Mouse (Mus musculus): ENCODE data around the gene Tbc1d9b.
"Not testable (repeated sequence)": the region's sequence is repeated elsewhere in the genome, so short reads cannot be mapped to it uniquely, and the experiment has no call there.

The Tbc1d9b gene

GRCm38 (mm10) chr11:50138206-50138822 is 7.1 kb downstream of the Tbc1d9b start:
- no peak for DNase-seq (ENCODE audit: low read depth, low spot score)

- no peak for DNase-seq (ENCODE audit: low read depth, low spot score)
Observed at GRCm38 (mm10) chr11:50139571-50139970, 8.4 kb downstream of the Tbc1d9b start.

- DNase-seq (ENCODE audit: low read depth, low spot score): no peak
Observed at GRCm38 (mm10) chr11:50145529-50145928, 14.3 kb downstream of the Tbc1d9b start.

GRCm38 (mm10) chr11:50146121-50146520 is 14.9 kb downstream of the Tbc1d9b start:
- DNase-seq (ENCODE audit: low read depth, low spot score): no peak

- DNase-seq (ENCODE audit: low read depth, low spot score): no peak
Observed at GRCm38 (mm10) chr11:50147267-50147957, 16.2 kb downstream of the Tbc1d9b start.

- DNase-seq (ENCODE audit: low read depth, low spot score): no peak
Observed at GRCm38 (mm10) chr11:50147958-50148476, 16.8 kb downstream of the Tbc1d9b start.

- no peak for DNase-seq (ENCODE audit: low read depth, low spot score)
Observed at GRCm38 (mm10) chr11:50149200-50149599, 18.0 kb downstream of the Tbc1d9b start.

GRCm38 (mm10) chr11:50149603-50150150 is 18.5 kb downstream of the Tbc1d9b start:
- DNase-seq (ENCODE audit: low read depth, low spot score): no peak

- DNase-seq (ENCODE audit: low read depth, low spot score): no peak
Observed at GRCm38 (mm10) chr11:50151374-50151773, 20.2 kb downstream of the Tbc1d9b start.

- no peak for DNase-seq (ENCODE audit: low read depth, low spot score)
Observed at GRCm38 (mm10) chr11:50154166-50154565, 23.0 kb downstream of the Tbc1d9b start.

GRCm38 (mm10) chr11:50154777-50155520 is 23.8 kb downstream of the Tbc1d9b start:
- no peak for DNase-seq (ENCODE audit: low read depth, low spot score)

- no peak for DNase-seq (ENCODE audit: low read depth, low spot score)
Observed at GRCm38 (mm10) chr11:50155785-50156184, 24.6 kb downstream of the Tbc1d9b start.

GRCm38 (mm10) chr11:50156725-50157258 is 25.6 kb downstream of the Tbc1d9b start:
- no peak for DNase-seq (ENCODE audit: low read depth, low spot score)

GRCm38 (mm10) chr11:50158346-50158745 is 27.1 kb downstream of the Tbc1d9b start:
- no peak for DNase-seq (ENCODE audit: low read depth, low spot score)

GRCm38 (mm10) chr11:50159347-50159746 is 28.2 kb downstream of the Tbc1d9b start:
- DNase-seq (ENCODE audit: low read depth, low spot score): no peak

- DNase-seq (ENCODE audit: low read depth, low spot score): peak; percentile 65
Observed at GRCm38 (mm10) chr11:50161578-50162304, 30.5 kb downstream of the Tbc1d9b start.

GRCm38 (mm10) chr11:50162338-50163050 is 31.3 kb downstream of the Tbc1d9b start:
- no peak for DNase-seq (ENCODE audit: low read depth, low spot score)

GRCm38 (mm10) chr11:50168352-50168751 is 37.2 kb downstream of the Tbc1d9b start:
- DNase-seq (ENCODE audit: low read depth, low spot score): no peak

GRCm38 (mm10) chr11:50174111-50174729 is 43.0 kb downstream of the Tbc1d9b start, which contains the start of gene Mrnip:
Mrnip (plus strand) TSS chr11:50174444.
- not testable (repeated sequence) for DNase-seq (ENCODE audit: low read depth, low spot score)

- DNase-seq (ENCODE audit: low read depth, low spot score): peak; percentile 97
Observed at GRCm38 (mm10) chr11:50174730-50175187, 43.6 kb downstream of the Tbc1d9b start.
